Mouse (Mus musculus) CD4-positive, CD25-positive, alpha-beta regulatory T cell, adult 4 months (primary cell): ENCODE data around the gene Mzt1. TPM values are rescaled to one million over a fixed set of nuclear protein-coding genes. Genes with fewer than 3 reads are reported as not detected.

Experiments
- ATAC-seq: one replicate; pipeline ENCODE4 v1.8.0; 2017
- polyA plus RNA-seq, 2 experiments: library from polyadenylated mRNA; unstranded; fragments of 100-300 nt; shearing (Covaris generic); gene quantifications; one replicate each; pipeline ENCODE4 v1.2.1; 2017

The Mzt1 gene
- polyA plus RNA-seq, 2 experiments from 2014 or later = 39.9 to 45.2 TPM

DNA sequence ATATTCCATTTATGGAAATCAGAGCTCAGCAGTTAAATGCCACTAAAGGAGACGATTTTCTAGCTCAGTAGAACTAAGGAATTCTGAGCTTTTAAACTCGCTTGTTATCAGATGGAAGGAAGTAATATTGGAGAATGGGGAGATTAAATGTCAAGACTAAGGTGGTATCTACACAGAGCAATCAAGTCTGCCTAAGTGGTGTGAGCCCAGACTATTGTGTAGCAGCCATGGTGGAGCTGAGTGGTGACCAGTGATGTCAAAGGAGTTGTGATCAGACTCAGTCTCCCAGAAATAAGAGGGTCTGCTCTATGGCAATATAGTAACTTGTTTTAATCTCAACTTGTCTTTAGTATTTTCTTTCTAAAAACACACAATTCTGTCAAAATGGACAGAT, 35.0 kb downstream of the Mzt1 start:
- no peak for ATAC-seq

GRCm38 (mm10) chr14:99010224-99010919, 35.6 kb downstream of the Mzt1 start:
- no peak for ATAC-seq

DNA sequence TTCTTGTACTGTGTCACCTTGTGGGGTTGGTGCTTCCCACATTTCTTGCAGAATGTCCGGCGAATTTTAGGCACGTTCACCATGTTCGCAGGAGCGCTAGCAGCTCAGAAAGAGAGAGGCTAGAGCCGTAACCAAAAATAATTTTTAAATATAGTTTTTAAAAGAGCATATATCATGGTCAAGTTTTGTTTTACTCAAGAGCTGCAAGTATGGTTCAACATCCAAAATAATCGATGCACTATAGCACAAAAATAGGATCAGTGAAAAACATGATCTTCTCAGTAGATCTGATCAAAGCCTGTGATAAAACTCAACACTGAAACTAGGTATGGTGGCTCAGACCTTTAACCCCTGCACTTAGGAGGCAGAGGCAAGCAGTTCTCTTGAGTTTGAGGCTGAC, 51.7 kb downstream of the Mzt1 start, which contains the start of gene Rpl36a-ps1:
Gene Rpl36a-ps1 (minus strand): TSS at position 101 of the 400 bp plus-strand sequence.
- no peak for ATAC-seq

DNA sequence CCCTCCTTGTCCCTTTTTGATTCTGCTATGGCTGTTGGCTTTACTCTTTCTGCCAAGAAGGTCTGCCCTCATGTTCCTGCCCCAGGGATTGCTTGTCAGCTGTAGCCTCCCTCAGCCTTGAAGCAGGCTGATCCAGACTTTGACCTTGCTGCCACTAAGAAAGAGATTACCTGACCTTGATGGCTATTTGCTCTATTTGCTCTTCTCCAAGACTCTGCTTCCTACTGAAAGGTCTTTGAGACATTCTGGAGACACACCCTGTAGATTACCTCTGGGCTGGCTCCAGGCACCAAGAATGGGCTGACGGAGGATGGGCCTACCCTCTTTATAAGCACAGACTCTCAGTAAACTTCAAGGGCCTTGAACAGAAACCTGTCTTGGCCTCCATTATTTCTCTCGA, 53.5 kb downstream of the Mzt1 start:
- no peak for ATAC-seq

DNA sequence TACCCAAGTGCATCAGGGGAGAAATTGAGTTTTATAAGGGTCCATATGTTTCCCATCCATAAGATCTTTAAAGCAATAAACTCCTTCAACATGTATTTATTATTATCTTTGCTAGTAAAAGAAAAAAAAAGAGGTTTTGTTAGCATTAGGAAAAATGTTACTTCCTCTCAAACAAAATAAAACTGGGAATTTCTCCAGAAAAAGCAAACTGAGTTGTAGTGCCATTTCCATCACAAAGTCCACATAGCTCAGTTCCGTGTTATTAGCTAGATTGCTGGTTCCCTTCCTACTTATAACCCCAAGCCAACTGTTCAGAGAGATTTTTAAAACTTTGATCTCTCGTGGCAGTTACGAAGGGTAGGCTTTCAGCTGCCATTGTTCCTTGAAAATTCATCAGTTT, 55.3 kb downstream of the Mzt1 start:
- ATAC-seq = no peak

- ATAC-seq = no peak
These were observed 56.1 kb downstream of the Mzt1 start for GRCm38 (mm10) chr14:98989818-98990217.

Other genes starting within 250 kb of the Mzt1 start
- gene Rpl36a-ps1, start 51.8 kb downstream of the Mzt1 start, polyA plus RNA-seq = 10 to 100 TPM; 24.4 to 31.0 TPM
- gene Bora, start 88 bp upstream of the Mzt1 start, polyA plus RNA-seq = 10 to 100 TPM; 26.4 TPM
- gene Pibf1, start 53.3 kb upstream of the Mzt1 start, polyA plus RNA-seq = 10 to 100 TPM; 28.1 to 30.4 TPM
- 1 to 10 TPM; 5.7 to 9.4 TPM for gene Dis3, start 53.6 kb upstream of the Mzt1 start, polyA plus RNA-seq